Mouse (Mus musculus): Measurements from ENCODE around the gene Tmem167.

Gene Tmem167

DNA sequence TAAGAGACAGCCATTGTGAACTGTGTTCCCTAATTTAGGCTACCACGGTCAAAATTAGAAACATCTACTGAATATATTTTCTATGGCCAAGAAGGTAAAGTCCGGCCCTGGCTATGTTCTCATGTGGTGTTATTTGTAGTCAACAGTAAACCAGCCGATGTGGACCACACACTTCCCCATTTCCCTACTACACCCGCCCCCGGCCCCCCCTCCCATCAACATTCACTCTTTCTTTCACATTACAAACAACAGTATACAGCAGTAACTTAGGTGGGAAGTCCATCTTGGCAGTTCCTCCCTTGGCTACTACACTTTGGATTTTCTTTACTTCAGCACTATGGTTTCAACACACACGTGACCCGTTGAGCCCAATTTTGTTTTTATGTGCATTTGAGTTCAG lies 94.6 kb downstream of the Tmem167 start:
- DNase-seq (ENCODE audit: low spot score), result no peak

DNA sequence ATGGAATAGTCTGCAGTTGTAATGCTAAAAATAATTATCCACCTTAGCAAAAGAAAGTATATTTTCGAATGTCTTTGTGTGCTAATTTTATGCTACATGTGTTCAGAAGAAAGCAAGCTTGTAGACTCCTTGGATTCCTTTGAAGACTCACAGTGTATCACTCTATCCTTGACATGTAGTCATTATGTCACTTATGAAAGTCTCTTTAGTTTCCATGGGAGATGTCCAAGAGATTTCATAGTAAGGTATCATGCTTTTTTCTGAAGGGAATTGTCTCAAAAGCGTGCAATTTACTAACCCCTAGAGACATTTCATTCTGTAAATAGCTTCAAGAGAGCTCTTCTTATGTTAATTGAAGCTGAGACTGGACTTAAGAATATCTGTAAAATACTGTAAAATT lies 97.8 kb downstream of the Tmem167 start:
- DNase-seq (ENCODE audit: low spot score), result no peak

DNA sequence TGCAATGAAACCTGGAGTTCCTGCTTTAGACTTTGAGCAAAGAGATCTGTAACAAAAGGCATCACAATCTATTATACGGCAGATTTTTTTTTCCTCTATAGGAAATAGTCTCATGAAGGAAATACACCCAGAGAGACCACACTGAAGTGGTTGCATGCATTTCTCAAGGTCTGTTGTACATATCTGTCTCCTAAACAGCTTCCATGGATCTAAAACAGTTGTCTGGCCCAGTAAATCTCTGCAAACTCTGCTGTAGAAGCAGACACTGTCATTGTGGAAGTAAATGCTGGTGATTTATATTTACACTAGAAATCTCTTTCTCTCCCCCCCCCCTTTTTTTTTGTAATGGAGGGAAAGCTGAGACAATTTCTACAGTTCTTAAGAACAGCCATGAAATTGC lies 99.1 kb downstream of the Tmem167 start:
- DNase-seq (ENCODE audit: low spot score), result no peak

DNA sequence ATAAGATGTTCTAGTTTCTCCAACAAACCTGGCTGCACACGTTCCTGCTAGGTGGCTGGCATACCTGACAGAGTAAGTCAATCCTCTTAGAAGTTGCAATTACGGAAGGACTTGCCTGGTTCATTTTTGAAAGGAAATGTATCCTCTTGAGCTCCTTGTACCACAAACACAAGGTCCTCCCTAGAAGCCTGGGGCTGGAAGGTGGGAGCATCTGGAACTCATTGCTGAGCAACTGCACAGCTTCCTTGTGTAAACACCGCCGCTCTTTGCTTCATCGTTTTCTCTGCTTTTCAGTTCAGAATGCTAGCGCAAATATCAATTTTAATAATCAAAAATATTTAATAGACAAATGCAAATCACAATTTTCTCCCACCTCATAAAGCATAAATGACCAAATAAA lies 102.9 kb downstream of the Tmem167 start:
- no peak for DNase-seq (ENCODE audit: low spot score)
